Mouse (Mus musculus) heart, postnatal 0 days (tissue): ENCODE results near the gene Zdhhc13.

Source experiments
- CTCF ChIP-seq: IDR thresholded peaks from 2 replicates; pipeline ENCODE4 v1.5.1; 2016; ENCODE audit warnings: antibody characterized with exemption, control low read depth, low read depth
- EP300 ChIP-seq: IDR thresholded peaks from 2 replicates; pipeline ENCODE4 v1.6.1; 2016; ENCODE audit warnings: antibody characterized with exemption, low read depth

GRCm38 (mm10) chr7:48824671-48825070 lies 35.9 kb downstream of the Zdhhc13 start:
- no peak for TF ChIP-seq EP300
- TF ChIP-seq CTCF = no peak
